Mouse (Mus musculus): ENCODE data around the gene Gm29110. TPM values are rescaled to one million over a fixed set of nuclear protein-coding genes. Genes with fewer than 3 reads are reported as not detected.
"Not testable (repeated sequence)": the region's sequence is repeated elsewhere in the genome, so short reads cannot be mapped to it uniquely, and the experiment has no call there.

Gm29110 gene
- not detected for polyA plus RNA-seq (2017; shearing (Covaris generic))

GRCm38 (mm10) chrY:74470231-74470630, at the start of gene Gm29110:
Gene Gm29110, plus strand, starts transcription at chrY:74470531.
- ATAC-seq = not testable (repeated sequence)

Other genes starting within 250 kb of the Gm29110 start
- not detected for gene Gm21913, start 153.4 kb downstream of the Gm29110 start, polyA plus RNA-seq (2017; shearing (Covaris generic))

Measured in CD4-positive, CD25-positive, alpha-beta regulatory T cell, adult 4 months (primary cell).